Mouse (Mus musculus) limb, embryonic 13.5 days (tissue): ENCODE results near the gene Uqcc1. TPM values are rescaled to one million over a fixed set of nuclear protein-coding genes. Genes with fewer than 3 reads are reported as not detected.

ENCODE experiments used
- ATAC-seq: fragments of 200-750 bp; cut with Nextera tagmentation; 2 replicates; pipeline ENCODE4 v1.8.0; 2017; ENCODE audit warnings: low read depth, moderate number of reproducible peaks, moderate TSS enrichment; ENCODE audit not compliant: low FRiP score
- H3K27ac ChIP-seq: fragments of 300-500 bp; sonication (generic); 2 replicates; pipeline ENCODE4 v1.5.1; 2015; ENCODE audit warnings: inconsistent platforms, mild to moderate bottlenecking, moderate library complexity
- H3K27me3 ChIP-seq: fragments of 300-500 bp; sonication (generic); 2 replicates; pipeline ENCODE4 v1.6.1; 2015; ENCODE audit warnings: mild to moderate bottlenecking, inconsistent platforms
- H3K36me3 ChIP-seq: fragments of 300-500 bp; sonication (generic); 2 replicates; pipeline ENCODE4 v1.6.1; 2015; ENCODE audit warnings: inconsistent platforms, mild to moderate bottlenecking, moderate library complexity
- H3K4me1 ChIP-seq: fragments of 300-500 bp; sonication (generic); 2 replicates; pipeline ENCODE4 v1.6.1; 2015; ENCODE audit warnings: inconsistent platforms
- H3K4me2 ChIP-seq: fragments of 300-500 bp; sonication (generic); replicated peaks from 2 replicates; pipeline ENCODE4 v1.6.1; 2015; ENCODE audit warnings: inconsistent platforms, mild to moderate bottlenecking, moderate library complexity
- H3K4me3 ChIP-seq: fragments of 300-500 bp; sonication (generic); 2 replicates; pipeline ENCODE4 v1.5.1; 2015; ENCODE audit warnings: moderate library complexity, mild to moderate bottlenecking, inconsistent platforms
- H3K9ac ChIP-seq: fragments of 300-500 bp; sonication (generic); 2 replicates; pipeline ENCODE4 v1.6.1; 2015; ENCODE audit warnings: mild to moderate bottlenecking, inconsistent platforms
- H3K9me3 ChIP-seq: fragments of 300-500 bp; sonication (generic); 2 replicates; pipeline ENCODE4 v1.6.1; 2016; ENCODE audit warnings: inconsistent platforms
- WGBS: fragments of 180-500 bp; shearing (Covaris S2); methylation state at CpG from one replicate; pipeline ENCODE4 v1.1.7; 2015; 5-methylcytosine and 5-hydroxymethylcytosine counted together
- polyA plus RNA-seq: library from polyadenylated mRNA; unstranded; fragments of >200 nt; fragmentation: Nextera tagmentation; extraction: Ambion mirVana; gene quantifications from 2 replicates; pipeline ENCODE4 v1.2.1, GENCODE M21; 2015

The Uqcc1 gene
- polyA plus RNA-seq, 1 experiment from 2014 or later: 66.9 TPM

DNA sequence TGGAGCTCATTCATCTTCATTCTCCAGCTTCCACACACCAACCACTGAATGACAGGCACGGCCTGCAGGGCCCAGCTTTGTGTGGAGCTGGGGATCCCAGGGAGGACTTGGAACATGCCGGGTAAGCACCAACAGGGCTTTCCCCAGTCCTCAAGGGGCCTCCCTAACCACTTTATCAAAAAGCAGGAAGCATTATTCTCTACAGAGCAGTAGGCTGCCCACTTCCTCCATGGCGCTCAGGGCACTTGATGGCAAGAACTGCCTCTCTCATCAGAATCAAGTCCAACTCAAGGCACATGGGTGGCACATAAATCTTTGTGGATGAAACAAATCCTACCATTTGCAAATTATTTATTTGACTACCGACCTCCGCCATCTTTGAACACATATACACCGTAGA lies 15.4 kb downstream of the Uqcc1 start:
- Histone ChIP-seq H3K27me3 (no peaks in the 10 kb centered on the region), H3K4me1 (peaks cover 8% of the 10 kb centered on the region; the same call in 1 of the 2 replicates), H3K4me3 (no peak overlapping the region), H3K27ac (no peak overlapping the region), H3K36me3 (peaks cover 65% of the 10 kb centered on the region), H3K4me2 (no peak overlapping the region), H3K9me3 (no peaks in the 10 kb centered on the region), H3K9ac (no peak overlapping the region)
- ATAC-seq: no peak
- WGBS: 90% methylated on average over 6 of the region's 6 CpGs

DNA sequence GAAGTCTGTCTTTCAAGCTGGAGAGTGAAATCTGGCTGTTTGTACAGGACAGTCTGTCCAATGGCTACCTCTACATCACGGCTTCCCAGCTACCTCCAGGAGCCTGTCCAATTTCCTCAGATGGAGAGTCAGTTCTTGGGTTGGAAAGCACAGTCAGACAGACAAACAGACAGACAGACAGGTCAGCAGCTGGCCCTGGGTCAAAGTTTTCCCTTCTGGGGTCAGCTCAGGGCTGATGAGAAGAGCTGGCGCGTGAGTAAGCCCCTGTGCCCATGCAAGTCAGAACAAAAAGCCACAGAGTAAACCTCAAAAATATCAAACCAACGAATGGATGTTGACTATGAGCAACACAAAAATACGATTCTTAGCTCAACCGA lies 26.5 kb downstream of the Uqcc1 start:
- 94% methylated on average over 6 of the region's 6 CpGs for WGBS
- Histone ChIP-seq H3K36me3 (peaks cover 42% of the 10 kb centered on the region), H3K9me3 (no peaks in the 10 kb centered on the region)

DNA sequence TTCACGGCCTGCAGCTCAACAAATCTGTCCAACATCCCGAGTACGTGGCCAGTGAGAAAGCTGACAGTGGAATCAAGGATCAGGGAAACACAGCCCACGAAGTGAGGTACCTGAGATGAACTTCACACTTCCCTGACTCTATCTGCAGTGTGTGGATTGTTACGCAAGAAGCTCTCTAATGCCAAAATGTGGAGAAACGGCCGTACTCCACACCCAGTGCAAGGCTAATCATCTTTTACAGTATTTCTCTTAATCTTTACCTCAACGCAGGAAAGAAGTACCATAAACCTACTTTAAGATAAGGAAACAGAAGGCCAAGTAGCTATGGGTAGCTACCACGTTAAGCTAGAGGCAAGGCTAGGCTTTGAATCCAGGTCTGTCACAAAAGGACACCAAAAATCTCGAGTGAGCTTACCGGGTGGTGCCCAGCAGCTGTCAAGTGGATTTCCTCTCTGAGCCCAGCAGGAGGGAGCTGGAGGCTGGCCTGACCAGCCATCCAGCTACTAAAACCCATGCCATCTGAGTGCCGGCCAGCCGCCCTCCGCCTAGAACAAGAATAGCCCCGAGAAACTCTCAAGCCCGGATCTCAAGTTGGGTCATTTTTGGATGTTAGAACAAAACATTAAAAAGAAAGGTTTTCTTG lies 27.0 kb downstream of the Uqcc1 start:
- Histone ChIP-seq H3K27me3 (no peaks in the 10 kb centered on the region), H3K4me2 (no peak overlapping the region), H3K4me3 (no peak overlapping the region), H3K9me3 (no peaks in the 10 kb centered on the region), H3K27ac (no peak overlapping the region), H3K4me1 (peaks cover 9% of the 10 kb centered on the region; the same call in 1 of the 2 replicates), H3K9ac (no peak overlapping the region), H3K36me3 (peaks cover 43% of the 10 kb centered on the region)
- no peak for ATAC-seq
- 73% methylated on average over 16 of the region's 16 CpGs for WGBS

More for the DNA sequence above, 26.5 kb downstream of the Uqcc1 start:
- H3K4me3 ChIP-seq: no peak overlapping the region
- H3K27me3 ChIP-seq: no peaks in the 10 kb centered on the region
- H3K4me2 ChIP-seq: no peak overlapping the region
- no peak overlapping the region for H3K9ac ChIP-seq
- H3K27ac ChIP-seq: no peak overlapping the region
- ATAC-seq: no peak
- peaks cover 9% of the 10 kb centered on the region; the same call in 1 of the 2 replicates for H3K4me1 ChIP-seq

- 90% methylated on average over 16 of the region's 16 CpGs for WGBS
Measured at GRCm38 (mm10) chr2:155895046-155895735, 34.9 kb downstream of the Uqcc1 start.

DNA sequence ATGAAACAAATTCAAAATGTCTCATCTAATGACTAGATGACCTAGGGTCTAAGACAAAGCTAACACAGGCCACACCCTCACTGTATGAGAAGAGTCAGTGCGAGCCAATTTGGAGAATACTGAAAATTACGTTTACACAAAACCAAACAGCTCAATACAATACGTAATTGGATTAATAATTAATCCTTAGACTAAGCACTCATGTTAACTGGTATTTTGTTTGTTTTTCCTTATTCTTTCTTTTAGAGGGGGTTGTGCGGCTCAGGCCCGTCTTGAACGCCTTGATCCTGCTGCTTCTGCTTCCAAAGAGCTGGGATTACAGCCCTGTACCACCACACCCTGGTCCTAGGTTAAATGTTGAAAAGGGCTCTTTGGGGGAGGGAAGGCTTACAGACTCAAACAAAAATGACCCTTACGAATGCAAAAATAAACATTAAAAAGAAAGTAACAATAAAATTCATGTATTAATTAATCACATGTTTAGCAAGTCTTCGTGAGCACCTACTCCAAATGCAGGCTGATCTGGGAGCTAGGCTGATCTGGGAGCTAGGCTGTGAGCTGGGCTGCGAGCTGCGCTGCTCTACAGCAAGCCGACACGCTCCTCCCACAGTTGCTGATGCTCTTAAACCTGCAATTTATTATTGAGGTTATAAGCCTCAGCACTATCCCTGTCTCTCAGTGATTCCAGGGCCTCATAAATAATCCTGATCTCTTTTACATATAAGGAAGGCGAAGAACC lies 35.6 kb downstream of the Uqcc1 start:
- no peak for ATAC-seq
- Histone ChIP-seq H3K27me3 (no peaks in the 10 kb centered on the region), H3K36me3 (peaks cover 51% of the 10 kb centered on the region), H3K9me3 (no peaks in the 10 kb centered on the region), H3K27ac (no peak overlapping the region), H3K4me3 (no peak overlapping the region), H3K4me1 (no peaks in the 10 kb centered on the region), H3K9ac (no peak overlapping the region), H3K4me2 (no peak overlapping the region)
- WGBS: 90% methylated on average over 13 of the region's 13 CpGs

More at GRCm38 (mm10) chr2:155895046-155895735, 34.9 kb downstream of the Uqcc1 start:
- Histone ChIP-seq H3K9ac (no peak overlapping the region), H3K9me3 (no peaks in the 10 kb centered on the region), H3K27ac (no peak overlapping the region), H3K27me3 (no peaks in the 10 kb centered on the region), H3K36me3 (peaks cover 55% of the 10 kb centered on the region), H3K4me2 (no peak overlapping the region), H3K4me1 (0 out of 2 replicates have a peak, but pooled peaks cover 4% of the 10 kb centered on the region), H3K4me3 (no peak overlapping the region)
- no peak for ATAC-seq

GRCm38 (mm10) chr2:155886776-155887175 lies 43.3 kb downstream of the Uqcc1 start:
- Histone ChIP-seq H3K4me3 (no peak overlapping the region), H3K27ac (no peak overlapping the region), H3K27me3 (no peaks in the 10 kb centered on the region), H3K4me1 (peaks cover 17% of the 10 kb centered on the region), H3K36me3 (peaks cover 35% of the 10 kb centered on the region), H3K9me3 (no peaks in the 10 kb centered on the region), H3K9ac (no peak overlapping the region), H3K4me2 (no peak overlapping the region)
- 92% methylated on average over 12 of the region's 12 CpGs for WGBS
- ATAC-seq: no peak

GRCm38 (mm10) chr2:155885271-155885697 lies 44.8 kb downstream of the Uqcc1 start:
- H3K9me3 ChIP-seq: no peaks in the 10 kb centered on the region
- no peak overlapping the region for H3K4me3 ChIP-seq
- no peak overlapping the region for H3K4me2 ChIP-seq
- no peak overlapping the region for H3K27ac ChIP-seq
- H3K4me1 ChIP-seq: peaks cover 18% of the 10 kb centered on the region
- H3K9ac ChIP-seq: no peak overlapping the region
- WGBS: 74% methylated on average over 10 of the region's 10 CpGs
- no peaks in the 10 kb centered on the region for H3K27me3 ChIP-seq
- no peak for ATAC-seq
- H3K36me3 ChIP-seq: peaks cover 36% of the 10 kb centered on the region

- no peak overlapping the region for H3K4me3 ChIP-seq
- peak overlapping the region; percentile 74; the same call in 1 of the 2 replicates for H3K27ac ChIP-seq
- no peaks in the 10 kb centered on the region for H3K27me3 ChIP-seq
- no peak overlapping the region for H3K9ac ChIP-seq
- ATAC-seq: no peak
- 90% methylated on average over 3 of the region's 3 CpGs for WGBS
- H3K36me3 ChIP-seq: peaks cover 41% of the 10 kb centered on the region
- peaks cover 18% of the 10 kb centered on the region for H3K4me1 ChIP-seq
- H3K4me2 ChIP-seq: no peak overlapping the region
- no peaks in the 10 kb centered on the region for H3K9me3 ChIP-seq
Measured at GRCm38 (mm10) chr2:155882087-155882486, 48.0 kb downstream of the Uqcc1 start.

DNA sequence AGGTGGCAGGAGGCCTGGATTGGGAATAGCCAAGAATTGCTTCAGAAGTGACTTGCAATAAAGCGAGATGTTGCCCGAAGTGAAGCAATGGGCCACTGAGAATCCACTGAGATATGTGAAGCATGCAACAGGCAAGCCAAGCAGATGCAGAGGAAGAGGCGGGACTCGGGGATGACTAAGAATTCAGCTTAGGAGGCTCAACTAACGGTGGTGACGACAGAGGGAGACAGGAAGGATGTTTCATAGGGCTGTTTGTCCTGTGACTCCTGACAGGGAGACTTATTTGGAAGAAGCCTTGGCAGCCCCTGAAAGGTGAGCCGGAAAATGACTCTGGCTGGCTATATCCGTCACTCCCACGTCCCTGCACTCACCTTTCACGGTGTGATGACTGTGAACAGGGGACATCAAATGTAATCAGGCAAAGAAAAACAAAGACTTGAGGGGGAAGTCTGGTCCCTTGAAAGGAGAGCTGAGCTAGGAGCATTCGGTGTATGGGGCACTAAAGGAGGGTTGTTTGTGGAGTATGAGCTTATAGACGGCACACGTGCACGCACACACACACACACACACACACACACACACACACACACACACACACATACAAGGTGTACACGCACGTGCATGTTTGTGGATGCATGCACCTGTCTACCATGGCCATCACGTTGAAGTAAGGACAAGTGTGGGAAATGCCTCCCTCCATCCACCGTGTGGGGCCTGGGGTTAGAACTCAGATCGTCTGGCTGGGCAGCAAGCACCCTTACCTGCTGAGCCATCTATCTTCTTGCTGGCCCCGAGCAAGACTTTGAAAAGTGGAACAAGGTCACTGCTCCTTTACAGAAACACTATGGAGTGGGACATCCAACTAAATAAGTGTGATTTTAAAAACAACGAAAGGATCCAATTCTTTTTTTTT lies 50.9 kb downstream of the Uqcc1 start:
- WGBS: 85% methylated on average over 21 of the region's 21 CpGs

DNA sequence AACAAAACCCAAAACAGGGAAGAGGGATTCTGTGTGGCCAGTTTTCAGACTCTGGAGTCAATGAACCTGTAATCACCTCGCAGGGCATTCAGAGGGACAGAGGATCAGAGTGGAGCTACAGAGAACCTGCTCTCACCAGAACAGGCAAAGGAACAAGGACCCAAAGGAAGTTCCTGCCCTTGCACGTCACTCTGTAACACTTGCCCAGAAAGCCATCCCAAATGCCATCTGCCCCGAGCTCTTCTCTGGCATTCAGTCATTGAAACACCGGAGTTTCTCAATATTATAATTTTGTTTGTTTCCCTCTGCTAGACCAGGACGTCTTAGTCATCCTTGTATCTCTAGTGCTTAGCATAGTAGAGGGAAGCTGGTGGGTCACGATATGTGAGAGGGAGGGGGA lies 56.5 kb downstream of the Uqcc1 start:
- no peaks in the 10 kb centered on the region for H3K27me3 ChIP-seq
- 71% methylated on average over 6 of the region's 6 CpGs for WGBS
- no peak for ATAC-seq
- no peak overlapping the region for H3K9ac ChIP-seq
- peaks cover 44% of the 10 kb centered on the region for H3K4me1 ChIP-seq
- no peak overlapping the region for H3K4me3 ChIP-seq
- no peaks in the 10 kb centered on the region for H3K9me3 ChIP-seq
- H3K27ac ChIP-seq: peak overlapping the region; percentile 82
- peaks cover 35% of the 10 kb centered on the region for H3K36me3 ChIP-seq
- H3K4me2 ChIP-seq: peak overlapping the region; percentile 14; the same call in 1 of the 2 replicates

More for the DNA sequence above, 50.9 kb downstream of the Uqcc1 start:
- peaks cover 41% of the 10 kb centered on the region for H3K36me3 ChIP-seq
- H3K9me3 ChIP-seq: no peaks in the 10 kb centered on the region
- no peak overlapping the region for H3K4me2 ChIP-seq
- no peak for ATAC-seq
- H3K9ac ChIP-seq: no peak overlapping the region
- H3K27ac ChIP-seq: no peak overlapping the region
- peaks cover 14% of the 10 kb centered on the region for H3K4me1 ChIP-seq
- H3K4me3 ChIP-seq: no peak overlapping the region
- no peaks in the 10 kb centered on the region for H3K27me3 ChIP-seq

GRCm38 (mm10) chr2:155872930-155873507 lies 57.1 kb downstream of the Uqcc1 start:
- 35% methylated on average over 10 of the region's 10 CpGs for WGBS
- no peaks in the 10 kb centered on the region for H3K9me3 ChIP-seq
- H3K4me1 ChIP-seq: peaks cover 48% of the 10 kb centered on the region
- H3K9ac ChIP-seq: no peak overlapping the region
- H3K36me3 ChIP-seq: peaks cover 38% of the 10 kb centered on the region
- H3K4me2 ChIP-seq: peak overlapping the region; percentile 14; the same call in 1 of the 2 replicates
- no peak overlapping the region for H3K4me3 ChIP-seq
- peak; percentile 60 for ATAC-seq
- H3K27me3 ChIP-seq: no peaks in the 10 kb centered on the region
- H3K27ac ChIP-seq: peak overlapping the region; percentile 82
